In the genomic region with DNA sequence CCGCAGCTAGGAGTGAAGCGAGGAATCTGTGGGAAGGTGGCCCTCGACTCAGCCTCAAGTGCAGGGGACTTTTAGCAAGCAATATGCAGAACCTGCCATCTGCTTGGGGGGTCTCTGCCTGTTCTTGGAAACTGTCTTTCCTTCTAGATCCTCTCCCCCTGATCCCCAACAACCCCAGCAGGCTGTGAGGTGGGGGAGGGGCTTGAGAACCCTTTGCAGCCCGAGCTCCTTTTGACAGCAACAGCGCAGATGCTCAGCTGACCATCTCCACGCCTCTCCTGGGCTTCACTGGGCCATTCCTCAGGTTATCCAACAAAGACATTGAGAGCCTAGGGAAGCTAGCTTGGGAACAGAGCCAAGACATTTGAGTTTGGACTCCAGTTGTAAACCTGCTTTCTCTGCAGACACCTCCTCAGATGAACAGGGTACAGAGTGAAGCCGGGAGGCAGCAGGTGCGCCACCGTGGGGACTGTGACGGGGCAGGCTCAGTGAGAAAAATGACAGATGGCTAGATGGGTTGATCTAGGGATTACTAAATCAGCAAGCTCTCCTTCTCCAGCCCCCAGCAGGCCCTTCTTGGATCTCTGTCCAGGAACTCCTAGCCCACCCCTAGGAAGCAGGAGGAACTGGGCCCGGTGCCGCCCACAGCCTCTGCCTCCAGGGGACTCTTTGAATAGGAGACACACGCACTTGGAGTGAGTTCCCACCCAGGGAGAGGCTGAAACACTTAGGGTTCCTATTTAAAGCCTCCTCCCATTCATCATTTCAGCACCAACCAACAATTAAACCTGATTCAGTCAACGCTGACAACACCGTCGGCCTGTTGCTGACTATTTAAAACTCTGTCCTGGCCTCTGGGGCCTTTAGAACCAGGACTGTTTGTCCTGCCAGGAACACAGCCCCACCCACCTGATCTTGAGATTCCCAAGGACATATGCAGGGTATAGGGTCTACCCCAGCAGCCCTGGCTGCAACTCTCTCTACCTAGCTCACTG, we compare ENCODE assay signal across 9 mouse cellular contexts.
DNase-seq lines count a peak whose midpoint lies in the region; ATAC-seq lines count a peak whose summit lies in the region.
"Had no signal": no experiment of that assay in that cellular context is flagged by ENCODE, and none has a peak within 500 bp of the region (broad histone marks: within the 10 kb centered on the region; RNA-seq: fewer than 3 reads in every experiment).

No protein-coding gene starts in this region.

- ATAC-seq in heart, embryonic 11.5 days (replicated peaks; ENCODE audit: insufficient number of reproducible peaks, low FRiP score, low TSS enrichment), result peak; percentile 36; the same call in 1 of the 2 replicates
- no peak for ATAC-seq in midbrain, embryonic 14.5 days (ENCODE audit: low FRiP score, low TSS enrichment)

- no peaks in the 10 kb centered on the region for H3K36me3 ChIP-seq in heart, embryonic 11.5 days (ENCODE audit: control insufficient read depth, insufficient read depth, low read length)
- H3K36me3 ChIP-seq in midbrain, embryonic 14.5 days (ENCODE audit: control insufficient read depth, insufficient read depth, low read length), result no peaks in the 10 kb centered on the region
- H3K36me3 ChIP-seq: liver, embryonic 13.5 days had no signal

- no peaks in the 10 kb centered on the region for H3K27me3 ChIP-seq in heart, embryonic 11.5 days (ENCODE audit: control insufficient read depth, insufficient read depth, low read length)
- H3K27me3 ChIP-seq in midbrain, embryonic 14.5 days (ENCODE audit: control insufficient read depth, insufficient read depth, low read length), result no peaks in the 10 kb centered on the region
- H3K27me3 ChIP-seq: liver, embryonic 13.5 days had no signal

- H3K4me3 ChIP-seq in heart, embryonic 11.5 days (ENCODE audit: low read depth, low read length), result no peak overlapping the region
- no peak overlapping the region for H3K4me3 ChIP-seq in midbrain, embryonic 14.5 days (replicated peaks; ENCODE audit: low read depth, low read length)
- H3K4me3 ChIP-seq: liver, embryonic 13.5 days had no signal

- no peak overlapping the region for H3K4me2 ChIP-seq in heart, embryonic 11.5 days
- H3K4me2 ChIP-seq in midbrain, embryonic 14.5 days (ENCODE audit: low read length), result no peak overlapping the region
- H3K4me2 ChIP-seq: liver, embryonic 13.5 days had no signal

- WGBS in heart, embryonic 11.5 days (ENCODE audit: insufficient replicate concordance), result 43% methylated on average over 16 of the region's 16 CpGs
- 34% methylated on average over 16 of the region's 16 CpGs for WGBS in midbrain, embryonic 14.5 days

- no peak overlapping the region for H3K27ac ChIP-seq in heart, embryonic 11.5 days (ENCODE audit: low read depth, low read length)
- H3K27ac ChIP-seq in midbrain, embryonic 14.5 days (replicated peaks; ENCODE audit: low read depth, low read length), result no peak overlapping the region
- H3K27ac ChIP-seq: liver, embryonic 13.5 days had no signal

- peak; percentile 22 to 35 for DNase-seq in left cerebral cortex, adult 18-20 months (ENCODE audit: low spot score in 2 of 2)
- DNase-seq in left cerebral cortex, adult 11 months (ENCODE audit: low spot score), result no peak
- DNase-seq in cerebellum, adult 9-11 months, result peak; percentile 67
- peak; percentile 35 for DNase-seq in midbrain, embryonic 14.5 days
- DNase-seq in thymus, postnatal 25 days, result peak; percentile 68
- DNase-seq in adrenal gland, postnatal 10 days, result no peak
- DNase-seq in lung, postnatal 25 days (ENCODE audit: low spot score), result no peak
- DNase-seq: liver, embryonic 13.5 days had no signal

- H3K9ac ChIP-seq in heart, embryonic 11.5 days (ENCODE audit: low read depth, low read length), result no peak overlapping the region
- no peak overlapping the region for H3K9ac ChIP-seq in midbrain, embryonic 14.5 days (replicated peaks; ENCODE audit: low read length)
- H3K9ac ChIP-seq: liver, embryonic 13.5 days had no signal

- no peaks in the 10 kb centered on the region for H3K9me3 ChIP-seq in heart, embryonic 11.5 days (replicated peaks; ENCODE audit: control insufficient read depth, low read length)
- no peaks in the 10 kb centered on the region for H3K9me3 ChIP-seq in midbrain, embryonic 14.5 days (ENCODE audit: control insufficient read depth, low read length)
- H3K9me3 ChIP-seq: liver, embryonic 13.5 days had no signal

- peaks cover 24% of the 10 kb centered on the region for H3K4me1 ChIP-seq in heart, embryonic 11.5 days (ENCODE audit: control insufficient read depth, insufficient read depth, low read length)
- peaks cover 7% of the 10 kb centered on the region; the same call in 1 of the 2 replicates for H3K4me1 ChIP-seq in midbrain, embryonic 14.5 days (ENCODE audit: control insufficient read depth, insufficient read depth, low read length)

Comparison
In these comparisons a context has a peak if more than half of its experiments do, and no peak if none do; other contexts are left out.
1. DNase-seq: peak in left cerebral cortex, adult 18-20 months (2 of 2), cerebellum, adult 9-11 months (single experiment), midbrain, embryonic 14.5 days (single experiment) and thymus, postnatal 25 days (single experiment); none in left cerebral cortex, adult 11 months (single experiment), adrenal gland, postnatal 10 days (single experiment) and lung, postnatal 25 days (single experiment).